Mouse (Mus musculus) myocyte (in vitro differentiated cells): ENCODE data around the gene Mgll. TPM values are rescaled to one million over a fixed set of nuclear protein-coding genes. Genes with fewer than 3 reads are reported as not detected.

Source experiments
- H3K27me3 ChIP-seq: one replicate; pipeline ENCODE4 v1.6.1; 2011; ENCODE audit not compliant: control insufficient read depth, insufficient read depth, insufficient read length
- H3K36me3 ChIP-seq: one replicate; pipeline ENCODE4 v1.6.1; 2011; ENCODE audit not compliant: control insufficient read depth, insufficient read depth
- H3K4me2 ChIP-seq: one replicate; pipeline ENCODE4 v1.6.1; 2011; ENCODE audit warnings: low read depth, control low read depth
- H3K4me3 ChIP-seq: one replicate; pipeline ENCODE4 v1.5.1; 2011; ENCODE audit warnings: mild to moderate bottlenecking, control low read depth, moderate library complexity
- H3K79me2 ChIP-seq: one replicate; pipeline ENCODE4 v1.6.1; 2011; ENCODE audit not compliant: control insufficient read depth, insufficient read depth
- H3ac ChIP-seq: one replicate; pipeline ENCODE4 v1.6.1; 2011; ENCODE audit not compliant: control insufficient read depth, insufficient read length
- CEBPB ChIP-seq: IDR thresholded peaks from 2 replicates; pipeline ENCODE4 v1.6.1; 2011; ENCODE audit warnings: mild to moderate bottlenecking, moderate library complexity; ENCODE audit not compliant: poor library complexity, insufficient read depth, severe bottlenecking
- E2F4 ChIP-seq: IDR thresholded peaks from one replicate; pipeline ENCODE4 v1.6.1; 2011; ENCODE audit warnings: mild to moderate bottlenecking, control low read depth, moderate library complexity; ENCODE audit not compliant: insufficient read depth
- MAX ChIP-seq: IDR thresholded peaks from one replicate; pipeline ENCODE4 v1.6.1; 2011; ENCODE audit warnings: low read depth, mild to moderate bottlenecking, control low read depth
- MYOD1 ChIP-seq, 3 experiments: IDR thresholded peaks; one replicate each; pipeline ENCODE4 v1.6.1; 2011; ENCODE audit warnings: control low read depth in 2 of 3, low read depth in 2 of 3, mild to moderate bottlenecking in 2 of 3, moderate library complexity in 1 of 3; ENCODE audit not compliant: insufficient read length in 2 of 3, control insufficient read depth in 1 of 3
- MYOG ChIP-seq, 3 experiments: IDR thresholded peaks; one replicate each; pipeline ENCODE4 v1.6.1; 2011; ENCODE audit warnings: control low read depth in 2 of 3, low read depth in 2 of 3, mild to moderate bottlenecking in 2 of 3; ENCODE audit not compliant: insufficient read length in 2 of 3, control insufficient read depth in 1 of 3, insufficient read depth in 1 of 3
- POLR2A ChIP-seq: IDR thresholded peaks from one replicate; pipeline ENCODE4 v1.6.1; 2011; ENCODE audit warnings: low read depth, mild to moderate bottlenecking, control low read depth, moderate library complexity; ENCODE audit not compliant: insufficient read length
- POLR2AphosphoS2 ChIP-seq: IDR thresholded peaks from one replicate; pipeline ENCODE4 v1.6.1; 2011; ENCODE audit warnings: low read depth, control low read depth; ENCODE audit not compliant: insufficient read length
- REST ChIP-seq: IDR thresholded peaks from one replicate; pipeline ENCODE4 v1.6.1; 2011; ENCODE audit warnings: mild to moderate bottlenecking, control low read depth, moderate library complexity; ENCODE audit not compliant: insufficient read depth, insufficient read length
- SRF ChIP-seq: IDR thresholded peaks from one replicate; pipeline ENCODE4 v1.6.1; 2011; ENCODE audit warnings: low read depth; ENCODE audit not compliant: control insufficient read depth, insufficient read length
- TCF12 ChIP-seq: IDR thresholded peaks from one replicate; pipeline ENCODE4 v1.6.1; 2011; ENCODE audit warnings: mild to moderate bottlenecking, control low read depth; ENCODE audit not compliant: poor library complexity, insufficient read depth, severe bottlenecking
- TCF3 ChIP-seq: IDR thresholded peaks from one replicate; pipeline ENCODE4 v1.6.1; 2011; ENCODE audit warnings: low read depth, control low read depth; ENCODE audit not compliant: insufficient read length
- USF1 ChIP-seq: IDR thresholded peaks from one replicate; pipeline ENCODE4 v1.6.1; 2011; ENCODE audit warnings: low read depth, mild to moderate bottlenecking, control low read depth, moderate library complexity
- polyA plus RNA-seq: library from polyadenylated mRNA; unstranded; fragments of >200 nt; fragmentation: generic; extraction: Trizol; gene quantifications from one replicate; pipeline ENCODE4 v1.2.1, GENCODE M21; 2012; ENCODE audit warnings: missing spikeins

Gene Mgll
- polyA plus RNA-seq, 1 experiment = 4.7 TPM

DNA sequence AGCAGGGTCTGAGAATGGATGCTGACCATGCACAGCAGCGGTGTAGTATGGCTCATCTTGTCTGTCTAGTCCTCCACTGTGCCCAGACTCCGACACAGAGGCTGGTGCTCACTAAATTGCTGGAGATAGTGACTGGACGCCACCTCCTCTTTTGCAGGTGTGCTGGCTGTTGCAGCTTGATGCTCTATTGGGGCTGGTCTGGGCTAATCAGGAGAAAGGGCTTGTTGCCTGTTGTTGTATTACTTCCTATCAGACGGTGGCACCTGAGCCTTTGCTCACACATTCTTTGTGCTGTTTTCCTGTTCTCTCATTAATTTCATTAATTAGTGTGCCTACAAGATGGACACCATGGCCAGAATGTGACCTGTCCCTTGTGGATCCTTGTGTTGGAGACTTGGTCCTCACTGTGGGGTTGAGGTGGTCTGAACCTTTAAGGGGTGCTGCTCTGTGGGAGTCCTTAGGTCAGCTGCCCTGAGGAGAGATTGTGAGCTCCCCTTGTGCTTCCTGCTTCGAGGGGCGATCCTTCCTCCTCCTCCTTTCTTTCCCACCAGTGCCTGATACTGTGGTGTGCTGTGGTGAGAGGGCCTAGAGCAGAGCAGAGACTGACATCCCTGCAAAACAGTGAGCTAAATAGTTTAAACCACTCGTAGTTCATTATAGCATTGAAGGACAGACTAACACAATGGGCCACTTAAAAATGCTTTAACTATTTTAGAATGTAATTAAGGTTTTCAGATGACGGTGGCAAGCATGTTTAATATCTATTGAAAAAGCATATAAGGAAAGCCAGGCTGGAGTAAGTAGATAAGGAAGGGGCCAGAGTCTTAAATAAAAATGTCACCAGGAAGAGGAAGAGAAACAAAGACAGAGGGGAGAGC is 15.6 kb upstream of the Mgll start:
- peaks cover 31% of the 10 kb centered on the region for H3K27me3 ChIP-seq
- TF ChIP-seq TCF3 (no peak), POLR2A (no peak), SRF (no peak), MAX (no peak), POLR2AphosphoS2 (no peak), MYOD1 (IDR thresholded peaks at IDR 0.05; ENCODE audit: control insufficient read depth in 1 of 3, insufficient read length in 2 of 3, low read depth in 2 of 3) (no peak), E2F4 (no peak), USF1 (no peak)
- H3K79me2 ChIP-seq = no peaks in the 10 kb centered on the region

DNA sequence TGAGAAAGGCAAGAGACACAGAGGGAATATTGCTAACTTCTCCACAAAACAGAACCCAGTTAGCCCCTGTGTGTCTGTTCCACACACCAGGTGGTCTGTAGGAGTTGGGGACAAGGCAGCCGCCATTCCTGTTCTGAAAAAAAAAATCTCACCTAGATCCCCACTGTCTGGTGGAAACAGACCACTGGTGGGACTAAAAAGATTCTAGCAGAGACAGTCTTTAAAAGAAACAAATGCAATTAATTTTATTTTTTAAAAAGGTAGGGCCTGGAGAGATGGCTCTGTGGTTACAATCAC is 15.0 kb upstream of the Mgll start:
- H3ac ChIP-seq = no peak overlapping the region
- TF ChIP-seq SRF (no peak), TCF12 (no peak), USF1 (no peak), POLR2A (no peak), REST (no peak), POLR2AphosphoS2 (no peak), MAX (no peak), E2F4 (no peak), MYOD1 (IDR thresholded peaks at IDR 0.05; ENCODE audit: control insufficient read depth in 1 of 3, insufficient read length in 2 of 3, low read depth in 2 of 3) (no peak), CEBPB (no peak)
- H3K36me3 ChIP-seq = no peaks in the 10 kb centered on the region
- no peak overlapping the region for H3K4me2 ChIP-seq
- H3K4me3 ChIP-seq = no peak overlapping the region
- no peaks in the 10 kb centered on the region for H3K79me2 ChIP-seq
- peaks cover 31% of the 10 kb centered on the region for H3K27me3 ChIP-seq

More for the DNA sequence above, 15.6 kb upstream of the Mgll start:
- Histone ChIP-seq H3K4me3 (no peak overlapping the region), H3K36me3 (no peaks in the 10 kb centered on the region), H3K4me2 (no peak overlapping the region), H3ac (no peak overlapping the region)

DNA sequence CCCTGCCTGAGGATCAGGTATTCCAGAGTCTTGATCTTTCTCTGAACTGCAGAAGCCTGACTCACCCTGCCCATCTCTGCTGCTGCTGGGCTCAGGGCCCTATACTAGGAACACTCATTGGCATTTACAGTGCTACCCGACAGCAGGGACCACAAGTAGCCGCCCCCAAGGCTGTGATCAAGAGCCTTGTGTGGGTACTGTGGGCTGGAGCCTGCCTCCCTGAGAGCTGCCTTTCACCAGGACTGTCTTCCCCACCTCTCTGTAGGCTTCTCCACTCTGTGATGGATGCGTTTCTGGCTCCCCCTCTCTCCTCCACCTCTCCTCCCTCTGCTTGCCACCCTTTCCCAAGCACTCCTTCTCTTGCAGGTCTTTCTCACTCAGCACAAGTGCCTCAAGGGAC is 12.9 kb upstream of the Mgll start:
- H3ac ChIP-seq = no peak overlapping the region
- TF ChIP-seq POLR2A = no peak
- no peak for TF ChIP-seq E2F4
- no peak for TF ChIP-seq MYOD1 (IDR thresholded peaks at IDR 0.05; ENCODE audit: control insufficient read depth in 1 of 3, insufficient read length in 2 of 3, low read depth in 2 of 3)
- no peak for TF ChIP-seq REST
- no peak for TF ChIP-seq CEBPB
- no peak for TF ChIP-seq USF1
- TF ChIP-seq TCF12 = no peak
- TF ChIP-seq POLR2AphosphoS2 = no peak
- no peak for TF ChIP-seq SRF
- no peaks in the 10 kb centered on the region for H3K36me3 ChIP-seq
- H3K4me2 ChIP-seq = no peak overlapping the region
- H3K27me3 ChIP-seq = peaks cover 31% of the 10 kb centered on the region
- no peak overlapping the region for H3K4me3 ChIP-seq
- H3K79me2 ChIP-seq = no peaks in the 10 kb centered on the region

DNA sequence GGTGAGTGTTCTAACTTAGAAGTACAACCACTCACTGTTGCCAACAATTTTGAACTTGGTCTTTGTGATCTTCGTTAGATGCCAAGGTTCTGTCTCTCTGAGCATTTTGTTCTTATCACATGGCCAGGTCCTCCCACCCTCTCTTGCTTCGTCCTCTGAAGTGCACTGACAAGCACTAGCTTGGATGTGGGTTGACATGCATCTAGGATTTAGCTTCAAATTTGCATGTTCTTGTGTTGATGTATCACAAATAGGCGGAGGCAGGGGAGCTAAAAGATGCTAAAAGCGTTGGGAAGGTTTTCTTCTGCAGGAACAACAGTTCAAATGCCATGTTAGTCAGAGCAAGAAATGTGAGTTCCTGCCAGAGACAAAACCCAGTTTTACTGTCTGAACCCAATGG is 12.1 kb upstream of the Mgll start:
- TF ChIP-seq E2F4 = no peak
- no peak for TF ChIP-seq USF1
- TF ChIP-seq MYOD1 (IDR thresholded peaks at IDR 0.05; ENCODE audit: control insufficient read depth in 1 of 3, insufficient read length in 2 of 3, low read depth in 2 of 3) = no peak
- no peak for TF ChIP-seq POLR2AphosphoS2
- no peak for TF ChIP-seq TCF3
- no peak for TF ChIP-seq POLR2A
- TF ChIP-seq SRF = no peak
- TF ChIP-seq TCF12 = no peak
- TF ChIP-seq CEBPB = no peak
- TF ChIP-seq MYOG (IDR thresholded peaks at IDR 0.05; ENCODE audit: control insufficient read depth in 1 of 3, insufficient read depth in 1 of 3, insufficient read length in 2 of 3, low read depth in 2 of 3) = no peak
- TF ChIP-seq MAX = no peak
- no peak for TF ChIP-seq REST
- no peaks in the 10 kb centered on the region for H3K36me3 ChIP-seq
- no peaks in the 10 kb centered on the region for H3K79me2 ChIP-seq
- H3K27me3 ChIP-seq = peaks cover 31% of the 10 kb centered on the region
- no peak overlapping the region for H3K4me3 ChIP-seq
- no peak overlapping the region for H3ac ChIP-seq
- no peak overlapping the region for H3K4me2 ChIP-seq

DNA sequence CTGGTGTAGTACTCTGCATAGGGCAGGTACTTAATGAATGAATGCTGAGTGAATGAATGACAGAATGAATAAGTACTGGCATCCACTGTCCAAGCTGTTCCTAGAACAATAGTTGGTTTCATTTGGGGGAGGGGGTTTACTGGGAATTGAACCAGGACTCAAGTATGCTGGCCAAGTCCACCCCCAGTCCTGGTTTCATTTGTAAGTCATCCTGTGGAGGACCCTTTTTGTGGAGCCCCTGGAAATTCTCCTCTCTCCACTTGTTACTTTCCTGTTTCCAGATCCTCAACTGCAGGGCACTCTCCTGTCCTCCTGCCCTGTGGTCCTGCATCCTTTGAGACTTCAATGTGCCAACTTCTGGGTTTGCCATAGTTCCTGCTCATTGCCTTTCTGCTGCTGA is 10.9 kb upstream of the Mgll start:
- TF ChIP-seq MAX = no peak
- TF ChIP-seq SRF = no peak
- no peak for TF ChIP-seq E2F4
- no peak for TF ChIP-seq CEBPB
- no peak for TF ChIP-seq MYOG (IDR thresholded peaks at IDR 0.05; ENCODE audit: control insufficient read depth in 1 of 3, insufficient read depth in 1 of 3, insufficient read length in 2 of 3, low read depth in 2 of 3)
- TF ChIP-seq REST = no peak
- TF ChIP-seq TCF3 = no peak
- no peak for TF ChIP-seq TCF12
- TF ChIP-seq MYOD1 (IDR thresholded peaks at IDR 0.05; ENCODE audit: control insufficient read depth in 1 of 3, insufficient read length in 2 of 3, low read depth in 2 of 3) = no peak
- no peak for TF ChIP-seq POLR2A
- TF ChIP-seq USF1 = no peak
- no peak for TF ChIP-seq POLR2AphosphoS2
- no peak overlapping the region for H3K4me3 ChIP-seq
- no peak overlapping the region for H3K4me2 ChIP-seq
- H3K27me3 ChIP-seq = peaks cover 28% of the 10 kb centered on the region
- no peaks in the 10 kb centered on the region for H3K79me2 ChIP-seq
- no peak overlapping the region for H3ac ChIP-seq
- H3K36me3 ChIP-seq = no peaks in the 10 kb centered on the region
